Mouse (Mus musculus): ENCODE data around the gene Cd28. TPM values are rescaled to one million over a fixed set of nuclear protein-coding genes. Genes with fewer than 3 reads are reported as not detected.
"Not testable (repeated sequence)": the region's sequence is repeated elsewhere in the genome, so short reads cannot be mapped to it uniquely, and the experiment has no call there.

The Cd28 gene
- polyA plus RNA-seq, 1 experiment, result 0.02 TPM

- TF ChIP-seq POLR2A (IDR thresholded peaks at IDR 0.05; ENCODE audit: control insufficient read depth, low read depth, low read length) (no peak), CTCF (IDR thresholded peaks at IDR 0.05; ENCODE audit: control insufficient read depth, insufficient read depth, insufficient replicate concordance, low read depth, low read length) (no peak)
- H3K4me3 ChIP-seq (ENCODE audit: control insufficient read depth, low read depth, low read length), result no peak overlapping the region
- H3K27me3 ChIP-seq (ENCODE audit: control insufficient read depth, insufficient read depth, low read length), result no peaks in the 10 kb centered on the region
- no peaks in the 10 kb centered on the region for H3K4me1 ChIP-seq (ENCODE audit: control insufficient read depth, insufficient read depth, low read length)
- H3K27ac ChIP-seq (ENCODE audit: control insufficient read depth, insufficient read depth, low read depth, low read length), result no peak overlapping the region
- no peaks in the 10 kb centered on the region for H3K36me3 ChIP-seq (ENCODE audit: control insufficient read depth, insufficient read depth, low read length)
These were observed 92.6 kb downstream of the Cd28 start for GRCm38 (mm10) chr1:60809166-60809565.

GRCm38 (mm10) chr1:60810821-60811220, 94.2 kb downstream of the Cd28 start:
- no peak for TF ChIP-seq POLR2A (IDR thresholded peaks at IDR 0.05; ENCODE audit: control insufficient read depth, low read depth, low read length)
- no peak for TF ChIP-seq CTCF (IDR thresholded peaks at IDR 0.05; ENCODE audit: control insufficient read depth, insufficient read depth, insufficient replicate concordance, low read depth, low read length)
- H3K36me3 ChIP-seq (ENCODE audit: control insufficient read depth, insufficient read depth, low read length), result no peaks in the 10 kb centered on the region

GRCm38 (mm10) chr1:60811998-60812397, 95.4 kb downstream of the Cd28 start:
- Histone ChIP-seq H3K27me3 (ENCODE audit: control insufficient read depth, insufficient read depth, low read length) (no peaks in the 10 kb centered on the region), H3K4me3 (ENCODE audit: control insufficient read depth, low read depth, low read length) (no peak overlapping the region), H3K36me3 (ENCODE audit: control insufficient read depth, insufficient read depth, low read length) (no peaks in the 10 kb centered on the region), H3K4me1 (ENCODE audit: control insufficient read depth, insufficient read depth, low read length) (no peaks in the 10 kb centered on the region), H3K27ac (ENCODE audit: control insufficient read depth, insufficient read depth, low read depth, low read length) (no peak overlapping the region)
- TF ChIP-seq POLR2A (IDR thresholded peaks at IDR 0.05; ENCODE audit: control insufficient read depth, low read depth, low read length) (no peak), CTCF (IDR thresholded peaks at IDR 0.05; ENCODE audit: control insufficient read depth, insufficient read depth, insufficient replicate concordance, low read depth, low read length) (no peak)

More at GRCm38 (mm10) chr1:60810821-60811220, 94.2 kb downstream of the Cd28 start:
- Histone ChIP-seq H3K27me3 (ENCODE audit: control insufficient read depth, insufficient read depth, low read length) (no peaks in the 10 kb centered on the region), H3K27ac (ENCODE audit: control insufficient read depth, insufficient read depth, low read depth, low read length) (no peak overlapping the region), H3K4me3 (ENCODE audit: control insufficient read depth, low read depth, low read length) (no peak overlapping the region), H3K4me1 (ENCODE audit: control insufficient read depth, insufficient read depth, low read length) (no peaks in the 10 kb centered on the region)

- Histone ChIP-seq H3K4me1 (ENCODE audit: control insufficient read depth, insufficient read depth, low read length) (no peaks in the 10 kb centered on the region), H3K27me3 (ENCODE audit: control insufficient read depth, insufficient read depth, low read length) (no peaks in the 10 kb centered on the region), H3K36me3 (ENCODE audit: control insufficient read depth, insufficient read depth, low read length) (no peaks in the 10 kb centered on the region), H3K27ac (ENCODE audit: control insufficient read depth, insufficient read depth, low read depth, low read length) (no peak overlapping the region), H3K4me3 (ENCODE audit: control insufficient read depth, low read depth, low read length) (no peak overlapping the region)
- TF ChIP-seq POLR2A (IDR thresholded peaks at IDR 0.05; ENCODE audit: control insufficient read depth, low read depth, low read length) (no peak), CTCF (IDR thresholded peaks at IDR 0.05; ENCODE audit: control insufficient read depth, insufficient read depth, insufficient replicate concordance, low read depth, low read length) (no peak)
These were observed 96.8 kb downstream of the Cd28 start for GRCm38 (mm10) chr1:60813411-60813810.

- no peaks in the 10 kb centered on the region for H3K4me1 ChIP-seq (ENCODE audit: control insufficient read depth, insufficient read depth, low read length)
- H3K27ac ChIP-seq (ENCODE audit: control insufficient read depth, insufficient read depth, low read depth, low read length), result no peak overlapping the region
- TF ChIP-seq CTCF (IDR thresholded peaks at IDR 0.05; ENCODE audit: control insufficient read depth, insufficient read depth, insufficient replicate concordance, low read depth, low read length), result no peak
- no peak for TF ChIP-seq POLR2A (IDR thresholded peaks at IDR 0.05; ENCODE audit: control insufficient read depth, low read depth, low read length)
- H3K27me3 ChIP-seq (ENCODE audit: control insufficient read depth, insufficient read depth, low read length), result no peaks in the 10 kb centered on the region
- no peaks in the 10 kb centered on the region for H3K36me3 ChIP-seq (ENCODE audit: control insufficient read depth, insufficient read depth, low read length)
- H3K4me3 ChIP-seq (ENCODE audit: control insufficient read depth, low read depth, low read length), result no peak overlapping the region
These were observed 99.3 kb downstream of the Cd28 start for GRCm38 (mm10) chr1:60815912-60816311.

- not testable (repeated sequence) for H3K4me1 ChIP-seq (ENCODE audit: control insufficient read depth, insufficient read depth, low read length); H3K4me3 ChIP-seq (ENCODE audit: control insufficient read depth, low read depth, low read length); H3K27ac ChIP-seq (ENCODE audit: control insufficient read depth, insufficient read depth, low read depth, low read length); H3K27me3 ChIP-seq (ENCODE audit: control insufficient read depth, insufficient read depth, low read length); H3K36me3 ChIP-seq (ENCODE audit: control insufficient read depth, insufficient read depth, low read length)
These were observed 101.9 kb downstream of the Cd28 start for GRCm38 (mm10) chr1:60818491-60818890.

GRCm38 (mm10) chr1:60819993-60820392, 103.4 kb downstream of the Cd28 start:
- H3K4me3 ChIP-seq (ENCODE audit: control insufficient read depth, low read depth, low read length), result no peak overlapping the region
- no peaks in the 10 kb centered on the region for H3K4me1 ChIP-seq (ENCODE audit: control insufficient read depth, insufficient read depth, low read length)
- H3K36me3 ChIP-seq (ENCODE audit: control insufficient read depth, insufficient read depth, low read length), result no peaks in the 10 kb centered on the region
- TF ChIP-seq CTCF (IDR thresholded peaks at IDR 0.05; ENCODE audit: control insufficient read depth, insufficient read depth, insufficient replicate concordance, low read depth, low read length), result no peak
- no peak for TF ChIP-seq POLR2A (IDR thresholded peaks at IDR 0.05; ENCODE audit: control insufficient read depth, low read depth, low read length)
- no peaks in the 10 kb centered on the region for H3K27me3 ChIP-seq (ENCODE audit: control insufficient read depth, insufficient read depth, low read length)
- H3K27ac ChIP-seq (ENCODE audit: control insufficient read depth, insufficient read depth, low read depth, low read length), result no peak overlapping the region

- Histone ChIP-seq H3K36me3 (ENCODE audit: control insufficient read depth, insufficient read depth, low read length) (no peaks in the 10 kb centered on the region), H3K4me3 (ENCODE audit: control insufficient read depth, low read depth, low read length) (no peak overlapping the region), H3K27ac (ENCODE audit: control insufficient read depth, insufficient read depth, low read depth, low read length) (no peak overlapping the region), H3K27me3 (ENCODE audit: control insufficient read depth, insufficient read depth, low read length) (no peaks in the 10 kb centered on the region), H3K4me1 (ENCODE audit: control insufficient read depth, insufficient read depth, low read length) (no peaks in the 10 kb centered on the region)
- TF ChIP-seq CTCF (IDR thresholded peaks at IDR 0.05; ENCODE audit: control insufficient read depth, insufficient read depth, insufficient replicate concordance, low read depth, low read length) (no peak), POLR2A (IDR thresholded peaks at IDR 0.05; ENCODE audit: control insufficient read depth, low read depth, low read length) (no peak)
These were observed 104.4 kb downstream of the Cd28 start for GRCm38 (mm10) chr1:60820981-60821380.

Measured in testis, adult 2 months (tissue).